Mouse (Mus musculus) retina, postnatal 7 days (tissue): ENCODE results near the gene Tex33.
"Not testable (repeated sequence)": the region's sequence is repeated elsewhere in the genome, so short reads cannot be mapped to it uniquely, and the experiment has no call there.

Source experiments
- DNase-seq: peaks from one replicate; pipeline ENCODE4 v3.0.0-alpha.2; 2012; ENCODE audit warnings: low read depth, low spot score

Tex33 gene

DNA sequence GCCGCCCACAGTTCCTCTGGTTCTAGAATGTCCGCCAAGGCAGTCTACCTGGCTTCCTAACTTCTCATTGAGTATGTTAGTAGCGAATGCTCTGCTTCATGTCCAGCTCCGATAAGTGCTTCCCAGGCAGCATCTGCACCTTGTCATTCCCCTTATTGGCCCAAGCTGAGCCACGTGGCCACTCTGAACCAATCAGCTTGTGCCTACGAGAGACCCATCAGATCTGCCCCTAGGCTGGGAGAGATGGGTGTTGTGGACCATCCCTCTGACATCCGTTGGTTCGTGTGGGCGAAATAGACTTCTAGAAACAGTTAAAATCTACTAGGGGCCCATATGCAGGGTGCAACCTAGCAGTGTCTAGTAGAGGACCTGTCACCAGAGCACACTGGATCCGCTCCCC lies 17.9 kb downstream of the Tex33 start:
- no peak for DNase-seq

GRCm38 (mm10) chr15:78374204-78374603 lies 21.5 kb downstream of the Tex33 start:
- DNase-seq = no peak

- DNase-seq = no peak
Observed at GRCm38 (mm10) chr15:78372796-78373195, 22.9 kb downstream of the Tex33 start.

GRCm38 (mm10) chr15:78369641-78370040 lies 26.1 kb downstream of the Tex33 start:
- no peak for DNase-seq

- no peak for DNase-seq
Observed at GRCm38 (mm10) chr15:78368926-78369346, 26.8 kb downstream of the Tex33 start.

- no peak for DNase-seq
Observed at GRCm38 (mm10) chr15:78367811-78368210, 27.9 kb downstream of the Tex33 start.

GRCm38 (mm10) chr15:78366875-78367274 lies 28.8 kb downstream of the Tex33 start:
- no peak for DNase-seq

DNA sequence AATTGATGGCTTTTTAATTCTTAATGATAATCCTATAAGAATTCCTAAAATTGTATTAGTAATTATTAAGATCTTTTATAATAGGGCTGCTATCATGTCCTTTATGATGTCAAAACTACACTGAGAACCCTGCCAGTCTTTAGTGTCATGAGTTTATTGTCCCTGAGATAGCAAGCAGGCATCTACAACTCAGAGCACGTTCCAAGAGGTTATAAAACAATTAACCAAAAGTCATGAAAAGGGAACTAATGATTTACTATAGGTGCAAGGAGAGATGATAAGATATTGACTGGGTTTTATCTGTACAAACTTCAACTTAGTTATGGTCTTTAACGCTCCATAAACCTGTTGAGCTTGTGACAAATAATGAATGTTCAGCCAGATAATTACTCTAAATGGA lies 29.8 kb downstream of the Tex33 start:
- DNase-seq = no peak

DNA sequence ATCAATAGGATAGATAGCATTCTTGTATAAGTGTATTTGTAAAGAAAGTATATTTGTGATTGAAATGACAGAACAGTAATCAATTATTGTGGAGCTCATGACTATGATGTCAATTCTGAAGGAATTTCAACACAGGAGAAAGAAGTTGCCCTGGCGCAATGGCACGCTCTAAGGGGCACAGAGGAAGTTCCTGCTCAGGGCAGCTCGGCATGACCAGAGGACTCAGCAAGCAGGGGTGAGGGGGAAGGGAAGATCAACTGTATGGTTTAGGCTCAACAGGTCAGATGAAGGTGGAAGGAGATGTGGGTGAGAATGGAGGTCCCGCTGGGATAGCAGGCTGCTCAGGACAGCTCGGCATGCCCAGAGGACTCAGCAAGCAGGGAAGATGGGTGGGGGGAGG lies 40.2 kb downstream of the Tex33 start:
- DNase-seq = no peak

- no peak for DNase-seq
Observed at GRCm38 (mm10) chr15:78354958-78355357, 40.8 kb downstream of the Tex33 start.

DNA sequence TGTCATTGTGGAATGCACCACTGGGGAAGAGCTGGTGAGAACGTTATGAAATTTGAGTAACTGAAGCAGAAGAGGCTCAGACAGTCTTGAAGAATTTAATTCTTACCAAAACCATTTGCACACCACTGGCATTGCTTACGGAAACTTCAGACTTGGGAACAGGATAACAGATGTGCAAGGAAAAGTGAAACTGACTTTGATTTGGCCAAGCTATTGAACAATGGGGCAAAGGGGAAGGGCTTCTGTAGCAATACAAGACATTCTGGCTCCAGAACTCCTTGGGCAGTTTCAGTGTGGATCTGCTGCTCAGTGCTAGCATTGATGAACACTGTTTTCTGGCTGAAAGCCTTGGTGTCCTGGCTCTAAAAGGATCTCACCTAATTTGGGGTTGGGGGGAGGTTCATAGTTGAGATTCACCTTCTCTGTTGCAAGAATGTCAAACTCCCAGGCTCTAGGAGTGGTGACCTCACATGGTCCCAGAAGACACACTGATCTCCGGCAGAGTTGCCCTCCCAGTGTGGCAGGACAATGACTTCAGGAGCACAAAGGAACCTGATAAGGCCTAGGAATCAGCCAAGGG lies 44.0 kb downstream of the Tex33 start:
- DNase-seq = no peak

DNA sequence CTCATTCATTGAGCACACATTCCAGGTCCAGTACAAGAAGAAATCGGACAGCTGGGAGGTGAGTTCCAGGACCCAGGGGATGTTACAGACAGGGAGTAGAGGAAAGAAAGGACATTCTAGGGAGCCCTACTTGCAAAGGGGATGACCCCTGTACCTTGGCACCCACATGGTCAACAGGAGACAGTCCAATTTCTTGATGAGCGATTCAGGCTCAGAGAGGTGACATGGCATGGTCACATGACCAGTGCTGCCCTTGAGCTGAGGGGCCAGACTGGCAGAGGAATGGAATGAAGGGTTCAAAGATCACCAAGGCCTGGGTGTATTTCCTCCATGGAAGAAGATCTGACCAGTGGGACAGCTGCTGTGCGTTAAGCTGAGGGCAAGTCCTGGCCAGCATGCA lies 51.1 kb downstream of the Tex33 start:
- no peak for DNase-seq

- DNase-seq = no peak
Observed at GRCm38 (mm10) chr15:78343683-78344082, 52.0 kb downstream of the Tex33 start.

DNA sequence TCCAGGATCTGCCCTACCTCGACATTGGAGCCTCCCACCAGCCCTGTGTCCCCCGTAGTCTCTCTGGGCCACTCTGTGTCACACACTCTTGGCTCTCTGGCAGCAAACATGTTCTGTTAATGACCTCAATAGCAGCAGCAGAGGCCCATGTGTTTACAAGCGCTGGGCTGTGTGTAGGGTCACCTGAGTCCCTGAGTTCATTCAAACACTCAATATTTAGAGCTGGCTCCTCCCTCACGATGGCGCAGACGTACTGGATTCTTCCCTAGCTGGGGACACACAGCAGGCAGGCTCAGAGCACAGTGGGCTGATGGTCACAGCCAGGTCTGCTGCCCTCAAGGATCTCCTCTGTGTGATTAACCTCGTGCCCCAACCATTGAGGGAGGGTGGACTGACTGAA lies 54.8 kb downstream of the Tex33 start:
- not testable (repeated sequence) for DNase-seq

DNA sequence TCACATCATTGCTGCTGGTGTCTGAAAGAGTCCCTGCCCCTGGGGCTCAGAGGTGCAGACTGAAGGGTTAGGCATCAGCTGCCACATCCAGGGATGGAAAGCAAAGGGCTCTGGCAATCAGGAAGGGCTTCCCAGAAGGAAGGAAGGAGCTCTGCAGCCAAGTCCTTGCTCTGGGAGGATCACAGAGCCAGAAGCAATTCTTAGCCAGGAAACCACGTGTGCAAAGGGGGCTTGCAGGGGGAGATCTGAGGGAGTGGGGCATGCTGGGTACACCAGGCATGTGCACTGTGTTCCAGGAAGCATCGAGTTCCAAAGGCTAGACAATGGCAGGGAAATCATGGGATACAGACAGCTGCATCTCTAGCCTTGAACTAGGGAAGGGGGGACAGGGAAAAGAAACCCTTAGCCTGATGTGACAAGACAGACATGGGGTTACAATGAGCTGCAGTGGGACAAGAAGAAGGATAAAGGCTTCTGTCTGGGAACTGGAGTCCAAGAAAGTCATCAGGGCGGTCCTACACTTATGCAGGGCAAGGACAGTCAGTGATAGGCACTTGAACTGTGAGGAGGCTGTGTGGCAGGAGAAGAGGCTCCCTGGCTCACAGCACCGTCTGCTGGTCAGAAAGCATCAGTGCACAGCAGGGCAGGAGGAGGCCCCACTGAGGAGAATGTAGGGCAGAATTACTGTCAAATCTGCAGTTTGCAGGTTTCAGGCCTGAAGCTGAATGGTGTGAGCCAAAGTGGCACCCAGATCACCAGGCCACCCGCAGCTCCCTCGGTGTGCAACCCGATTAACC lies 55.9 kb downstream of the Tex33 start:
- peak; percentile 35 for DNase-seq

GRCm38 (mm10) chr15:78334380-78334779 lies 61.3 kb downstream of the Tex33 start:
- no peak for DNase-seq

GRCm38 (mm10) chr15:78332981-78333380 lies 62.7 kb downstream of the Tex33 start:
- DNase-seq = no peak

- no peak for DNase-seq
Observed at GRCm38 (mm10) chr15:78331523-78332340, 64.0 kb downstream of the Tex33 start.

- DNase-seq = no peak
Observed at GRCm38 (mm10) chr15:78330706-78331105, 65.0 kb downstream of the Tex33 start.

- DNase-seq = not testable (repeated sequence)
Observed at GRCm38 (mm10) chr15:78329972-78330371, 65.7 kb downstream of the Tex33 start.

GRCm38 (mm10) chr15:78328520-78329097 lies 67.1 kb downstream of the Tex33 start:
- DNase-seq = no peak
